18 mouse cellular contexts compared by ENCODE assay signal in the genomic region with DNA sequence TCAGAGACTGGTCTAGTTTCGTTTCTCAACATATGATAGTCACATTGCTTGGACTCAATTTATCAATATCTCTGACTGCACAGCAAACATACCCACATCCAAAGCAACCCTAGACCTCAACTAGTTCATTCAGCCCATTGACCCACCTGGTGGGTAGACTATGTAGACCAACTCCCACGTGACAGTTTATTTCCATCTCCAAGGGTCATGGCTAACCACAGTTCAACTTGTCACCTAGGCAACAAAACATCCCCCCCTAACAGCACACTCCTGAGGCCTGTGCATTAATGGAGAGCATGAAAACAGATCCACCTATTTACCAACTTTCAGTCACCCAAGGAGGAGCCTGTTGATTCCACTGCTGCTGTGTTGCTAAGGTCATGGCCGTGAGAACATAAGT. TPM values are rescaled to one million over a fixed set of nuclear protein-coding genes. Genes with fewer than 3 reads are reported as not detected.
DNase-seq lines count a peak whose midpoint lies in the region; ATAC-seq and TF ChIP-seq lines count a peak whose summit lies in the region.
"Had no signal": no experiment of that assay in that cellular context is flagged by ENCODE, and none has a peak within 500 bp of the region (broad histone marks: within the 10 kb centered on the region; RNA-seq: fewer than 3 reads in every experiment).

No protein-coding gene starts in this region.

- H3K27me3 ChIP-seq in thymus, adult 2 months (ENCODE audit: control insufficient read depth, insufficient read depth, low read length): no peaks in the 10 kb centered on the region
- no peaks in the 10 kb centered on the region for H3K27me3 ChIP-seq in liver, embryonic 16.5 days (ENCODE audit: control insufficient read depth, insufficient read depth, low read depth, low read length)
- H3K27me3 ChIP-seq: neural tube, embryonic 12.5 days had no signal

- H3K27ac ChIP-seq in thymus, adult 2 months (ENCODE audit: control insufficient read depth, insufficient read depth, low read length): no peak overlapping the region
- no peak overlapping the region for H3K27ac ChIP-seq in liver, embryonic 16.5 days (ENCODE audit: low read length)
- H3K27ac ChIP-seq: heart, adult 2 months; midbrain, embryonic 10.5 days; neural tube, embryonic 12.5 days had no signal

- 0 out of 2 replicates have a peak overlapping the region, but pooled peaks have one; percentile 15 for H3K4me2 ChIP-seq in liver, embryonic 16.5 days (ENCODE audit: low read depth, low read length)
- H3K4me2 ChIP-seq: neural tube, embryonic 12.5 days had no signal

- no peak for TF ChIP-seq CTCF in thymus, adult 2 months (IDR thresholded peaks at IDR 0.05; ENCODE audit: borderline replicate concordance, control insufficient read depth, extremely low read depth, insufficient read depth, low read length, poor library complexity)

- WGBS in thymus, adult 2 months: 22% methylated on average over 3 of the region's 3 CpGs
- WGBS in liver, embryonic 16.5 days (ENCODE audit: insufficient replicate concordance): 36% methylated on average over 3 of the region's 3 CpGs

- peaks cover 24% of the 10 kb centered on the region for H3K36me3 ChIP-seq in thymus, adult 2 months (ENCODE audit: control insufficient read depth, insufficient read depth, low read length)
- H3K36me3 ChIP-seq in liver, embryonic 16.5 days (ENCODE audit: control insufficient read depth, insufficient read depth): no peaks in the 10 kb centered on the region
- H3K36me3 ChIP-seq: midbrain, embryonic 10.5 days; neural tube, embryonic 12.5 days had no signal

- no peak for TF ChIP-seq POLR2A in thymus, adult 2 months (IDR thresholded peaks at IDR 0.05; ENCODE audit: control insufficient read depth, extremely low read depth, insufficient read depth, low read length, poor library complexity)

- ATAC-seq in liver, embryonic 16.5 days (ENCODE audit: low read depth): no peak

- DNase-seq in thymus, adult 2 months: peak; percentile 26
- no peak for DNase-seq in thymus, postnatal 4 days
- DNase-seq in T-cell, adult 2 months (ENCODE audit: low spot score): peak; percentile 77
- DNase-seq in spleen, postnatal 36 days (ENCODE audit: low spot score in 2 of 2): peak; percentile 57 to 63
- DNase-seq in frontal cortex, postnatal 36 days (ENCODE audit: low spot score in 2 of 2): no peak
- DNase-seq in layer of hippocampus, adult 8-10 months (ENCODE audit: low spot score in 2 of 2): no peak
- DNase-seq: cerebellum, adult 8-10 months; heart, postnatal 14 days; kidney, adult 18-20 months had no signal

- no peaks in the 10 kb centered on the region for H3K9me3 ChIP-seq in liver, embryonic 16.5 days (replicated peaks; ENCODE audit: control insufficient read depth, low read length)
- H3K9me3 ChIP-seq: midbrain, embryonic 10.5 days; neural tube, embryonic 12.5 days had no signal

- peaks cover 4% of the 10 kb centered on the region for H3K4me1 ChIP-seq in thymus, adult 2 months (replicated peaks; ENCODE audit: control insufficient read depth, insufficient read depth, low read length)
- H3K4me1 ChIP-seq in liver, embryonic 16.5 days (ENCODE audit: control insufficient read depth, low read depth, low read length): no peaks in the 10 kb centered on the region
- H3K4me1 ChIP-seq: midbrain, embryonic 10.5 days; neural tube, embryonic 12.5 days had no signal

- no peak overlapping the region for H3K9ac ChIP-seq in liver, embryonic 16.5 days (ENCODE audit: low read depth, low read length)
- H3K9ac ChIP-seq: neural tube, embryonic 12.5 days had no signal

- H3K4me3 ChIP-seq in thymus, adult 2 months (ENCODE audit: control insufficient read depth, insufficient read depth, low read length): no peak overlapping the region
- no peak overlapping the region for H3K4me3 ChIP-seq in liver, embryonic 16.5 days (ENCODE audit: low read depth, low read length)
- H3K4me3 ChIP-seq: heart, adult 2 months; midbrain, embryonic 10.5 days; neural tube, embryonic 12.5 days had no signal

RNA-seq across cellular contexts. Expression of gene Cd69, which starts 1.6 kb away (rescaled TPM):
- polyA plus RNA-seq in thymus, adult 2 months (2012; rRNA removed): 18.0 and 22.0 TPM in 2 replicates
- polyA plus RNA-seq in liver, embryonic 16.5 days (2015; fragmentation: Nextera tagmentation; extraction: Ambion mirVana): 0.61 and 0.65 TPM in 2 replicates
- not detected for total RNA-seq in layer of hippocampus, adult 8-10 months (2022)
- total RNA-seq: left cerebral cortex, adult 8-10 months had no signal
- polyA plus RNA-seq: forebrain, embryonic 11.5 days; neural tube, embryonic 12.5 days had no signal

RNA-seq across cellular contexts. Expression of gene 4922502D21Rik, which starts 57.9 kb away (rescaled TPM):
- polyA plus RNA-seq in thymus, adult 2 months (2012; rRNA removed): 0.10 and 0.15 TPM in 2 replicates
- polyA plus RNA-seq in liver, embryonic 16.5 days (2015; fragmentation: Nextera tagmentation; extraction: Ambion mirVana): not detected in 2 replicates
- total RNA-seq in layer of hippocampus, adult 8-10 months (2022): not detected
- total RNA-seq: heart, adult 2 months; heart, postnatal 14 days; left cerebral cortex, adult 8-10 months had no signal
- polyA plus RNA-seq: embryonic facial prominence, embryonic 11.5 days; forebrain, embryonic 11.5 days; large intestine, adult 2 months; limb, embryonic 14.5 days; midbrain, embryonic 10.5 days; neural tube, embryonic 12.5 days had no signal

Comparison
In these comparisons a context has a peak if more than half of its experiments do, and no peak if none do; other contexts are left out.
1. DNase-seq: peak in thymus, adult 2 months (single experiment), T-cell, adult 2 months (single experiment) and spleen, postnatal 36 days (2 of 2); none in thymus, postnatal 4 days (single experiment), frontal cortex, postnatal 36 days (0 of 2) and layer of hippocampus, adult 8-10 months (0 of 2).
2. RNA of gene Cd69, which starts 1.6 kb away (polyA plus RNA-seq): 18.0 to 22.0 TPM in thymus, adult 2 months; 0.61 to 0.65 TPM in liver, embryonic 16.5 days; every median in the first group is over 10 times any median in the second.